Mouse (Mus musculus) layer of hippocampus, postnatal 36 days (tissue): ENCODE measurements around the gene Hist1h4h. TPM values are rescaled to one million over a fixed set of nuclear protein-coding genes. Genes with fewer than 3 reads are reported as not detected.

Experiments
- DNase-seq, 2 experiments: peaks; one replicate each; pipeline ENCODE4 v3.0.0; 2022
- microRNA-seq, 2 experiments: library from miRNA; unstranded; fragments of <30 nt; microRNA quantifications; one replicate each; pipeline ENCODE4 v1.2.0; 2021
- total RNA-seq, 2 experiments: library from RNA; stranded (reverse); gene quantifications; 2 replicates each; pipeline ENCODE4 v1.2.3; 2021

The Hist1h4h gene
- total RNA-seq, 2 experiments from 2014 or later: 363 to 377 TPM

DNA sequence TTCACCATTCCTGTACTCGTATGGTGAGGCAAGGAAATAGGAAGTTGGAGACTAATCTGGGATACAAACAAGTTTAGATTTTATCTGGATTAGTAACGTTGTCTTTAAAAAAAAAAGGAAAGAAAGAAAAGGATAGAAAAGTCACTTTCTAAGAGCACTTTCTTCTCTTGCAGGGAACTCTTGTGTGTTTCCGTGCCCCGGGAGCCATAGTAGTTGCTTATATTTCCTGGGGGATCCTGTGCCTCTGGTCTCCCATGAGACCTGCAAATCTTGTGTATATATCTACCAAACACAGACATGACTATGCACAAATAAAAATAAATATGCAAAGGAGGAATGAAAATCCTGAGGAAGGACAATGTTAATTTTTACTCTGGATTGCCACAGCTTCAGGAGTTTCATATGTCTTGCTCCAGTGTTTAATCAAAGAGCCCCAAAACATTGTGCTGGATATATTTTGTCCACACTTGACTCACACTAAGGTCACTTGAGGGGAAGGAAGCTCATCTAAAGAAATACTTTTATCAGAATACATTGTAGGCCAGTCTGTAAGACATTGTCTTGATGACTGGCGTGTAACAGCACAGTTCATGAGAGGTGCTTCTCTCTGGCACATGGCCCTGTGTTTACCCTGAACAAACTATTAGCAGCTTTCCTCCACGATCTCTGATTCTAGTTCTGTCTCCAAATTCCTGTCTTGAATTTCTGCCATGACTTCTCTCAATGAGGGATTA lies 46.2 kb downstream of the Hist1h4h start:
- no peak for DNase-seq

DNA sequence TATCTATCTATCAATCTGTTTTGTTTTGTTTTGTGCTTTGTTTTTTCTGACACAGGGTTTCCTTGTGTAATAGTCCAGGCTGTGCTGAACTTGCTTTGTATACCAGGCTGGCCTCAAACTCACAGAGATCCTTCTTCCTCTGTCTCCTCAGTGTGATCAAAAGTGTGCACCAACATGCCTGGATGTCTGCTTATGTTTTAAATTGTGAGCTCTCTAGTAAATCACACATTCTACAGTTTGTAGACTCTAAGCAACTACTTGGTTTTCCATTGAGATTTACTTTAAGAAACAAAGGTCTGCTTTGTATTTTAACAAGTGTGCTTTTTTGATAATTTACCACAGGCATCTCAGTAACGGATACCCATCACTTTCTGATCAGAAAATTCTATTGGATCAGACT lies 47.0 kb downstream of the Hist1h4h start:
- DNase-seq: no peak

Small RNA genes within 50 kb of the gene (microRNA-seq; reads per million reads assigned to microRNA genes)
- gene Gm44297 (0 reads per million in 2 experiments), gene Gm44359 (0 reads per million in 2 experiments), gene Gm44394 (0 reads per million in 2 experiments), gene n-TStga1 (0 reads per million in 2 experiments)

Other genes with a start within 250 kb of the Hist1h4h start
- gene Zfp322a, start 161.8 kb upstream of the Hist1h4h start, total RNA-seq: 10 to 100 TPM; 37.7 to 38.8 TPM
- 1 to 10 TPM; 7.9 to 8.7 TPM for gene Abt1, start 107.2 kb upstream of the Hist1h4h start, total RNA-seq
- not detected for gene Btn1a1, start 65.1 kb upstream of the Hist1h4h start, total RNA-seq
- gene Btn2a2, start 42.2 kb upstream of the Hist1h4h start, total RNA-seq: under 1 TPM; 0.51 to 0.80 TPM
- gene Hist1h2af, start 2.9 kb downstream of the Hist1h4h start, total RNA-seq: 10 to 100 TPM; 12.2 to 14.4 TPM
- 1 to 10 TPM; 3.9 to 4.9 TPM for gene Hist1h3g, start 4.4 kb downstream of the Hist1h4h start, total RNA-seq
- gene Hist1h2bh, start 12.3 kb downstream of the Hist1h4h start, total RNA-seq: 1 to 10 TPM; 1.1 to 1.2 TPM
- 10 to 100 TPM; 16.2 to 17.4 TPM for gene Hist1h3f, start 13.0 kb downstream of the Hist1h4h start, total RNA-seq
- 100 to 1,000 TPM; 143 to 156 TPM for gene Hist1h4f, start 20.6 kb downstream of the Hist1h4h start, total RNA-seq
- 1 to 10 TPM; 4.3 to 6.0 TPM for gene Hist1h1d, start 22.2 kb downstream of the Hist1h4h start, total RNA-seq
- 10 to 100 TPM; 47.8 to 49.2 TPM for gene Hist1h3e, start 31.3 kb downstream of the Hist1h4h start, total RNA-seq
- gene Hist1h2ae, start 40.2 kb downstream of the Hist1h4h start, total RNA-seq: 1 to 10 TPM; 5.6 to 6.4 TPM
- 10 to 100 TPM; 74.7 to 86.4 TPM for gene Hist1h2bg, start 40.3 kb downstream of the Hist1h4h start, total RNA-seq
- 10 to 100 TPM; 30.2 to 30.9 TPM for gene Hist1h2bf, start 43.1 kb downstream of the Hist1h4h start, total RNA-seq
- 1 to 10 TPM; 5.2 to 9.9 TPM for gene Hist1h2ad, start 43.3 kb downstream of the Hist1h4h start, total RNA-seq
- gene Hist1h3d, start 44.7 kb downstream of the Hist1h4h start, total RNA-seq: 10 to 100 TPM; 12.8 to 15.5 TPM
- 100 to 1,000 TPM; 132 to 135 TPM for gene Hist1h4d, start 50.5 kb downstream of the Hist1h4h start, total RNA-seq
- 10 to 100 TPM; 12.0 to 12.3 TPM for gene Hist1h2be, start 90.1 kb downstream of the Hist1h4h start, total RNA-seq
- 10 to 100 TPM; 42.1 to 46.4 TPM for gene Hist1h1e, start 91.5 kb downstream of the Hist1h4h start, total RNA-seq
- gene Hist1h2ac, start 152.9 kb downstream of the Hist1h4h start, total RNA-seq: 1 to 10 TPM; 2.7 to 3.5 TPM
- 10 to 100 TPM; 50.8 to 57.7 TPM for gene Hist1h2bc, start 153.1 kb downstream of the Hist1h4h start, total RNA-seq
- gene Hist1h1t, start 164.8 kb downstream of the Hist1h4h start, total RNA-seq: not detected
- 10 to 100 TPM; 95.4 to 98.7 TPM for gene Hist1h4c, start 167.4 kb downstream of the Hist1h4h start, total RNA-seq
- 1 to 10 TPM; 1.7 to 3.0 TPM for gene Hfe, start 179.8 kb downstream of the Hist1h4h start, total RNA-seq
- gene Hist1h1c, start 207.8 kb downstream of the Hist1h4h start, total RNA-seq: 10 to 100 TPM; 52.8 to 55.3 TPM
- 1 to 10 TPM; 2.5 to 5.2 TPM for gene Hist1h3c, start 214.6 kb downstream of the Hist1h4h start, total RNA-seq
- gene Hist1h2bb, start 215.7 kb downstream of the Hist1h4h start, total RNA-seq: 10 to 100 TPM; 23.0 to 24.2 TPM
- 10 to 100 TPM; 29.8 to 37.0 TPM for gene Hist1h2ab, start 220.1 kb downstream of the Hist1h4h start, total RNA-seq
- gene Hist1h3b, start 221.2 kb downstream of the Hist1h4h start, total RNA-seq: 10 to 100 TPM; 15.0 to 21.4 TPM
- gene Hist1h4b, start 226.0 kb downstream of the Hist1h4h start, total RNA-seq: 10 to 100 TPM; 83.9 to 89.6 TPM
- gene Hist1h4a, start 230.2 kb downstream of the Hist1h4h start, total RNA-seq: 10 to 100 TPM; 35.4 to 47.1 TPM
- gene Hist1h3a, start 231.3 kb downstream of the Hist1h4h start, total RNA-seq: 10 to 100 TPM; 37.3 to 46.3 TPM
- 10 to 100 TPM; 17.0 to 19.5 TPM for gene Hist1h1a, start 232.6 kb downstream of the Hist1h4h start, total RNA-seq
- under 1 TPM in 1 of 2 experiments, not detected in 1; 0.18 TPM for gene Trim38, start 238.9 kb downstream of the Hist1h4h start, total RNA-seq